Comparison of ENCODE assay signal across 18 mouse cellular contexts in the genomic region with DNA sequence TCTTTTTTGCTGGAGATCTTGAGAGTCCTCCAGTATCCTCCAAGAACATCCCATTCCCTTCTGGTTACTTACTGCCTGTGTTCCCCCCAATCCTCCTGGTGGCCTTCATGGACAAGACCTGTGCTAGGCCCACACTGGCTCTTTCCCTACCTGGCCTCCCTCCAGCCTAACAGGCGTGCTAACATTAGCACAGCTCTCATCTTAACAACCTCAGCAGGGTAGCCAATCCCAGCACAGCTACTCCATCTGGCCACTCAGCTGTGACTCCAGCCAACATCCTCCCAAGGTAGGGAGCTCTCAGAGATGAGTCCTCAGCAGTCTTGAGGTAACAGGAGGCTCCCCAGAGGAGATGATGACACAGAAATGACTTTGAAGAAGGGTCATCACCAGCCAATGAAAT.
DNase-seq lines count a peak whose midpoint lies in the region; TF ChIP-seq lines count a peak whose summit lies in the region.
"Had no signal": no experiment of that assay in that cellular context is flagged by ENCODE, and none has a peak within 500 bp of the region (broad histone marks: within the 10 kb centered on the region; RNA-seq: fewer than 3 reads in every experiment).

No protein-coding gene starts in this region.

- no peak for TF ChIP-seq CTCF in lung, adult 2 months (IDR thresholded peaks at IDR 0.05; ENCODE audit: insufficient read depth, low read length)

- no peak for TF ChIP-seq POLR2A in lung, adult 2 months (IDR thresholded peaks at IDR 0.05; ENCODE audit: borderline replicate concordance, extremely low read depth, low read depth, low read length)

- no peak overlapping the region for H3K4me3 ChIP-seq in lung, adult 2 months (replicated peaks; ENCODE audit: extremely low read depth, low read depth, low read length)
- H3K4me3 ChIP-seq: hindbrain, embryonic 10.5 days; limb, embryonic 15.5 days; liver, embryonic 15.5 days; midbrain, embryonic 15.5 days; neural tube, embryonic 12.5 days had no signal

- WGBS in lung, adult 2 months = 54% methylated on average over 1 of the region's 1 CpGs

- H3K4me1 ChIP-seq in lung, adult 2 months (ENCODE audit: control insufficient read depth, insufficient read depth, low read length) = no peaks in the 10 kb centered on the region
- H3K4me1 ChIP-seq: hindbrain, embryonic 10.5 days; liver, embryonic 15.5 days; midbrain, embryonic 15.5 days; neural tube, embryonic 12.5 days had no signal

- peak; percentile 32 for DNase-seq in gastrocnemius, postnatal 14 days
- DNase-seq in gastrocnemius, postnatal 25 days = no peak
- peak; percentile 7 for DNase-seq in lung, postnatal 36 days
- no peak for DNase-seq in lung, adult 2 months
- DNase-seq in cerebellum, postnatal 10 days = peak; percentile 75 to 84
- no peak for DNase-seq in kidney, postnatal 25 days
- no peak for DNase-seq in thymus, postnatal 36 days
- DNase-seq: adrenal gland, adult 2 months; B cell, adult 2 months; heart, postnatal 10 days; kidney, postnatal 4 days; right cerebral cortex, postnatal 14 days; spleen, adult 18-20 months had no signal

- intact Hi-C loops in gastrocnemius, postnatal 14 days (cut with DNase I; ENCODE audit: low total_unique reads) = no loop called here

Comparison
In these comparisons a context has a peak if more than half of its experiments do, and no peak if none do; other contexts are left out.
1. DNase-seq: peak in gastrocnemius, postnatal 14 days (single experiment), lung, postnatal 36 days (single experiment) and cerebellum, postnatal 10 days (2 of 2); none in gastrocnemius, postnatal 25 days (single experiment), lung, adult 2 months (single experiment), kidney, postnatal 25 days (0 of 2) and thymus, postnatal 36 days (0 of 2).